Mouse (Mus musculus) cerebellum, adult 2 months (tissue): Measurements from ENCODE around the gene Dgke.

Source experiments
- CTCF ChIP-seq: fragments of 200-500 bp; IDR thresholded peaks from 2 replicates; pipeline ENCODE4 v1.5.1; 2011; ENCODE audit warnings: low read depth, mild to moderate bottlenecking, control low read depth, low read length, moderate library complexity, borderline replicate concordance; ENCODE audit not compliant: insufficient read depth
- POLR2A ChIP-seq: fragments of 200-500 bp; IDR thresholded peaks from 2 replicates; pipeline ENCODE4 v1.6.1; 2011; ENCODE audit warnings: low read length, control low read depth, borderline replicate concordance; ENCODE audit not compliant: insufficient read depth

- TF ChIP-seq POLR2A (no peak), CTCF (peak; percentile 44; the same call in 1 of the 2 replicates)
Measured at GRCm38 (mm10) chr11:88993625-88994024, 73.0 kb downstream of the Dgke start.
